Mouse (Mus musculus): ENCODE data around the gene Nudt9. TPM values are rescaled to one million over a fixed set of nuclear protein-coding genes. Genes with fewer than 3 reads are reported as not detected.
A peak's percentile ranks its signal among the peaks of the same experiment; 100 is the strongest.

The Nudt9 gene
- total and polyA plus RNA-seq, 3 experiments, result 58.5 to 83.8 (median 65.3) TPM

GRCm38 (mm10) chr5:103998739-103999138 is 47.4 kb upstream of the Nudt9 start:
- no peak overlapping the region for H3K4me2 ChIP-seq (ENCODE audit: insufficient read depth, low read depth, poor library complexity, severe bottlenecking)
- no peaks in the 10 kb centered on the region for H3K4me1 ChIP-seq (ENCODE audit: control insufficient read depth in 1 of 2, insufficient read depth in 2 of 2)
- no peak overlapping the region for H3K4me3 ChIP-seq (replicated peaks in 1 of 3; ENCODE audit: low read depth in 2 of 3, low read length in 2 of 3, poor library complexity in 1 of 3)
- no peak overlapping the region for H3K27ac ChIP-seq (ENCODE audit: insufficient read depth, low read depth)
- no peak for DNase-seq (ENCODE audit: extremely low read depth)
- H3K36me3 ChIP-seq (replicated peaks in 1 of 2; ENCODE audit: control insufficient read depth in 1 of 2, insufficient read depth in 1 of 2, low read length in 1 of 2), result peaks cover 6 to 30% of the 10 kb centered on the region in 2 experiments
- no peaks in the 10 kb centered on the region for H3K79me2 ChIP-seq (replicated peaks; ENCODE audit: control insufficient read depth, extremely low read depth, insufficient read depth, poor library complexity, severe bottlenecking)
- no peak overlapping the region for H3K9ac ChIP-seq (ENCODE audit: insufficient read depth, low read depth)
- TF ChIP-seq JUND (conservative IDR thresholded peaks at IDR 0.05; ENCODE audit: low read depth, low read length), result no peak
- H3K27me3 ChIP-seq (replicated peaks), result no peaks in the 10 kb centered on the region
- H3K9me3 ChIP-seq (replicated peaks; ENCODE audit: low read length), result no peaks in the 10 kb centered on the region
- dilution Hi-C loops (cut with MboI; ENCODE audit: extremely low pct_ligation_motif_present, extremely low pct_unique_long_range_greater_than_20kb, low sequenced_read_pairs) (no loop called here), in situ Hi-C loops (cut with MboI; ENCODE audit: low pct_ligation_motif_present, low pct_unique_long_range_greater_than_20kb, low sequenced_read_pairs) (loop anchor here (5.0 kb wide), 1 partner anchor 39 kb away; no protein-coding TSS in a partner anchor)

GRCm38 (mm10) chr5:103999738-104000137 is 46.4 kb upstream of the Nudt9 start:
- dilution Hi-C loops (cut with MboI; ENCODE audit: extremely low pct_ligation_motif_present, extremely low pct_unique_long_range_greater_than_20kb, low sequenced_read_pairs) (no loop called here), in situ Hi-C loops (cut with MboI; ENCODE audit: low pct_ligation_motif_present, low pct_unique_long_range_greater_than_20kb, low sequenced_read_pairs) (loop anchor here (5.0 kb wide), 1 partner anchor 38 kb away; no protein-coding TSS in a partner anchor)
- Histone ChIP-seq H3K27ac (ENCODE audit: insufficient read depth, low read depth) (no peak overlapping the region), H3K4me3 (replicated peaks in 1 of 3; ENCODE audit: low read depth in 2 of 3, low read length in 2 of 3, poor library complexity in 1 of 3) (no peak overlapping the region), H3K4me1 (ENCODE audit: control insufficient read depth in 1 of 2, insufficient read depth in 2 of 2) (no peaks in the 10 kb centered on the region), H3K36me3 (replicated peaks in 1 of 2; ENCODE audit: control insufficient read depth in 1 of 2, insufficient read depth in 1 of 2, low read length in 1 of 2) (peaks cover 6 to 27% of the 10 kb centered on the region in 2 experiments), H3K27me3 (replicated peaks) (no peaks in the 10 kb centered on the region), H3K79me2 (replicated peaks; ENCODE audit: control insufficient read depth, extremely low read depth, insufficient read depth, poor library complexity, severe bottlenecking) (no peaks in the 10 kb centered on the region), H3K9ac (ENCODE audit: insufficient read depth, low read depth) (no peak overlapping the region), H3K9me3 (replicated peaks; ENCODE audit: low read length) (no peaks in the 10 kb centered on the region), H3K4me2 (ENCODE audit: insufficient read depth, low read depth, poor library complexity, severe bottlenecking) (no peak overlapping the region)
- TF ChIP-seq BHLHE40 (IDR thresholded peaks at IDR 0.05; ENCODE audit: low read depth, low read length), result no peak
- TF ChIP-seq GABPA (IDR thresholded peaks at IDR 0.05; ENCODE audit: insufficient replicate concordance, low read depth, low read length), result no peak
- peak; percentile 77 to 97 for TF ChIP-seq CTCF (conservative IDR thresholded peaks at IDR 0.05 in 1 of 2, IDR thresholded peaks at IDR 0.05 in 1 of 2; ENCODE audit: low read depth in 2 of 2, low read length in 2 of 2)
- TF ChIP-seq USF1 (IDR thresholded peaks at IDR 0.05; ENCODE audit: low read depth, low read length), result no peak
- TF ChIP-seq MAZ (IDR thresholded peaks at IDR 0.05; ENCODE audit: low read depth, low read length), result no peak
- TF ChIP-seq POLR2A (IDR thresholded peaks at IDR 0.05; ENCODE audit: low read depth, low read length), result no peak
- no peak for TF ChIP-seq CHD2 (IDR thresholded peaks at IDR 0.05; ENCODE audit: low read length)
- TF ChIP-seq ZNF384 (IDR thresholded peaks at IDR 0.05; ENCODE audit: low read depth, low read length), result no peak
- no peak for TF ChIP-seq NELFE (IDR thresholded peaks at IDR 0.05; ENCODE audit: low read depth, low read length)
- TF ChIP-seq ZKSCAN1 (IDR thresholded peaks at IDR 0.05; ENCODE audit: borderline replicate concordance, low read depth, low read length), result no peak
- TF ChIP-seq USF2 (conservative IDR thresholded peaks at IDR 0.05; ENCODE audit: low read depth, low read length), result no peak
- TF ChIP-seq KAT2A (IDR thresholded peaks at IDR 0.05; ENCODE audit: insufficient replicate concordance, low read length), result no peak
- peak; percentile 98 for TF ChIP-seq RAD21 (IDR thresholded peaks at IDR 0.05; ENCODE audit: low read depth, low read length)
- peak; percentile 18; the same call in 1 of the 2 replicates for TF ChIP-seq IRF4 (IDR thresholded peaks at IDR 0.05; ENCODE audit: low read depth, low read length)
- TF ChIP-seq MXI1 (IDR thresholded peaks at IDR 0.05; ENCODE audit: low read depth, low read length), result no peak
- 0 out of 2 replicates have a peak, but pooled peaks have one; percentile 35 for TF ChIP-seq SIN3A (IDR thresholded peaks at IDR 0.05; ENCODE audit: low read length)
- no peak for TF ChIP-seq MAFK (IDR thresholded peaks at IDR 0.05; ENCODE audit: insufficient replicate concordance, low read length)
- TF ChIP-seq SMC3 (IDR thresholded peaks at IDR 0.05; ENCODE audit: low read depth, low read length), result peak; percentile 95
- TF ChIP-seq E2F4 (IDR thresholded peaks at IDR 0.05; ENCODE audit: insufficient replicate concordance, low read depth, low read length), result no peak
- TF ChIP-seq HCFC1 (IDR thresholded peaks at IDR 0.05; ENCODE audit: low read depth, low read length), result no peak
- no peak for TF ChIP-seq UBTF (IDR thresholded peaks at IDR 0.05; ENCODE audit: low read depth, low read length)
- no peak for TF ChIP-seq RCOR1 (conservative IDR thresholded peaks at IDR 0.05; ENCODE audit: low read depth, low read length)
- TF ChIP-seq MEF2A (IDR thresholded peaks at IDR 0.05; ENCODE audit: borderline replicate concordance, low read depth, low read length), result no peak
- TF ChIP-seq TBP (conservative IDR thresholded peaks at IDR 0.05; ENCODE audit: low read depth, low read length), result no peak
- no peak for TF ChIP-seq PAX5 (IDR thresholded peaks at IDR 0.05; ENCODE audit: low read length)
- TF ChIP-seq NRF1 (IDR thresholded peaks at IDR 0.05; ENCODE audit: low read depth, low read length), result no peak
- TF ChIP-seq MAX (IDR thresholded peaks at IDR 0.05; ENCODE audit: low read length), result no peak
- no peak for TF ChIP-seq POLR2AphosphoS2 (IDR thresholded peaks at IDR 0.05; ENCODE audit: low read depth, low read length)
- TF ChIP-seq ZC3H11A (IDR thresholded peaks at IDR 0.05; ENCODE audit: low read depth, low read length), result peak; percentile 78
- no peak for TF ChIP-seq ZMIZ1 (IDR thresholded peaks at IDR 0.05; ENCODE audit: low read depth, low read length)
- TF ChIP-seq JUND (conservative IDR thresholded peaks at IDR 0.05; ENCODE audit: low read depth, low read length), result no peak
- TF ChIP-seq ETS1 (conservative IDR thresholded peaks at IDR 0.05; ENCODE audit: low read depth, low read length), result no peak
- TF ChIP-seq EP300 (IDR thresholded peaks at IDR 0.05; ENCODE audit: low read length), result no peak
- peak; percentile 81 for DNase-seq (ENCODE audit: extremely low read depth)
